Mouse (Mus musculus) forebrain, embryonic 15.5 days (tissue): ENCODE results near the gene Cfap65. TPM values are rescaled to one million over a fixed set of nuclear protein-coding genes. Genes with fewer than 3 reads are reported as not detected.
A peak's percentile ranks its signal among the peaks of the same experiment; 100 is the strongest.

Source experiments
- ATAC-seq: fragments of 200-750 bp; cut with Nextera tagmentation; replicated peaks from 2 replicates; pipeline ENCODE4 v1.8.0; 2017; ENCODE audit warnings: mild to moderate bottlenecking, moderate TSS enrichment, moderate library complexity
- H3K27ac ChIP-seq: fragments of 300-500 bp; sonication (generic); replicated peaks from 2 replicates; pipeline ENCODE4 v1.5.1; 2015; ENCODE audit warnings: mild to moderate bottlenecking, inconsistent platforms
- H3K27me3 ChIP-seq: fragments of 300-500 bp; sonication (generic); 2 replicates; pipeline ENCODE4 v1.6.1; 2015; ENCODE audit warnings: inconsistent platforms
- H3K36me3 ChIP-seq: fragments of 300-500 bp; sonication (generic); 2 replicates; pipeline ENCODE4 v1.6.1; 2015; ENCODE audit warnings: mild to moderate bottlenecking, inconsistent platforms
- H3K4me1 ChIP-seq: fragments of 300-500 bp; sonication (generic); 2 replicates; pipeline ENCODE4 v1.6.1; 2015; ENCODE audit warnings: inconsistent platforms
- H3K4me2 ChIP-seq: fragments of 300-500 bp; sonication (generic); replicated peaks from 2 replicates; pipeline ENCODE4 v1.6.1; 2015; ENCODE audit warnings: mild to moderate bottlenecking, inconsistent platforms
- H3K4me3 ChIP-seq: fragments of 300-500 bp; sonication (generic); 2 replicates; pipeline ENCODE4 v1.5.1; 2015; ENCODE audit warnings: mild to moderate bottlenecking, inconsistent platforms
- H3K9ac ChIP-seq: fragments of 300-500 bp; sonication (generic); replicated peaks from 2 replicates; pipeline ENCODE4 v1.6.1; 2015; ENCODE audit warnings: mild to moderate bottlenecking, inconsistent platforms
- H3K9me3 ChIP-seq: fragments of 300-500 bp; sonication (generic); 2 replicates; pipeline ENCODE4 v1.6.1; 2016; ENCODE audit warnings: inconsistent platforms
- WGBS: fragments of 180-500 bp; shearing (Covaris S2); methylation state at CpG from one replicate; pipeline ENCODE4 v1.1.7; 2015; ENCODE audit warnings: mixed read lengths; 5-methylcytosine and 5-hydroxymethylcytosine counted together
- polyA plus RNA-seq: library from polyadenylated mRNA; unstranded; fragments of >200 nt; fragmentation: Nextera tagmentation; extraction: Ambion mirVana; gene quantifications from 2 replicates; pipeline ENCODE4 v1.2.1, GENCODE M21; 2015

Cfap65 gene
- polyA plus RNA-seq, 1 experiment from 2014 or later: 0.67 TPM

DNA sequence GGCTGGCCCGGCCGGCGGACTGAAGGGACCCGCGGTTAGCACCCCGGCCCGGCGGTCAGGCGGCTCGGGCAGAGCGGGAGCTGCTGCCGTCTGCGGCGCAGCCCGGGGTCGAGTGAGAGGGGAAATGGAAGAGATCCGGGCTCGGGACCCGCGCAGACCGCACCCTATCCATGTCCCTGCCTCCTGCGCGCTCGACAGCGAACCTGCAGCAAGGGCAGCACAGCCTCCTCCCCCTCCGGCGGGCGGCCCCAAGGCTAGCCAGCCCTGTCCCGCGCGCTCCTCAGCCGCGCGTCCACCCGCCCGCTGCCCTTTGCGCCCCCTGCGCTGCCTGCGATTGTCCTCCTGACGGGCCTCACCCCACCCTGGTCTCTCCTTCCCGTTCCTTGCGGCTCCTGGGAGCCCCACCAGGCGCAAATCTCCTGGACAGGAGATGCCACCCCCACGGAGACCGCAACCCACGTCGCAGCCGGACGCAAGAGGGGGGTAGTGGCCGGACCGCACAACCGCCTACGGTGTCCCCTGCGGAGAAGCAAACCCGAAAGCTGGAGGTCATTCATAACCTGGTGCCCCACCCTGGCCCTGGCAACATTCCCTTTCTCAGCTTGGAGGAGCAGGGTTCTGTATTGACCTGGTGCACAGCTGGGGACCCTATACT, 16.3 kb upstream of the Cfap65 start, which contains the start of gene Ihh:
Gene Ihh (minus strand): TSS at position 117 of the 655 bp plus-strand sequence.
- H3K36me3 ChIP-seq: no peaks in the 10 kb centered on the region
- H3K4me3 ChIP-seq: peak within 1 kb of the TSS; percentile 35
- H3K9ac ChIP-seq: no peak within 1 kb of the TSS; the same call in 1 of the 2 replicates
- H3K27me3 ChIP-seq: peaks cover 86% of the 10 kb centered on the region
- no peaks in the 10 kb centered on the region for H3K9me3 ChIP-seq
- 2% methylated on average over 47 of the region's 55 CpGs for WGBS
- no peak within 1 kb of the TSS for H3K27ac ChIP-seq
- ATAC-seq: no peak; the same call in 1 of the 2 replicates
- peaks cover 35% of the 10 kb centered on the region for H3K4me1 ChIP-seq
- peak within 1 kb of the TSS; percentile 49 for H3K4me2 ChIP-seq

DNA sequence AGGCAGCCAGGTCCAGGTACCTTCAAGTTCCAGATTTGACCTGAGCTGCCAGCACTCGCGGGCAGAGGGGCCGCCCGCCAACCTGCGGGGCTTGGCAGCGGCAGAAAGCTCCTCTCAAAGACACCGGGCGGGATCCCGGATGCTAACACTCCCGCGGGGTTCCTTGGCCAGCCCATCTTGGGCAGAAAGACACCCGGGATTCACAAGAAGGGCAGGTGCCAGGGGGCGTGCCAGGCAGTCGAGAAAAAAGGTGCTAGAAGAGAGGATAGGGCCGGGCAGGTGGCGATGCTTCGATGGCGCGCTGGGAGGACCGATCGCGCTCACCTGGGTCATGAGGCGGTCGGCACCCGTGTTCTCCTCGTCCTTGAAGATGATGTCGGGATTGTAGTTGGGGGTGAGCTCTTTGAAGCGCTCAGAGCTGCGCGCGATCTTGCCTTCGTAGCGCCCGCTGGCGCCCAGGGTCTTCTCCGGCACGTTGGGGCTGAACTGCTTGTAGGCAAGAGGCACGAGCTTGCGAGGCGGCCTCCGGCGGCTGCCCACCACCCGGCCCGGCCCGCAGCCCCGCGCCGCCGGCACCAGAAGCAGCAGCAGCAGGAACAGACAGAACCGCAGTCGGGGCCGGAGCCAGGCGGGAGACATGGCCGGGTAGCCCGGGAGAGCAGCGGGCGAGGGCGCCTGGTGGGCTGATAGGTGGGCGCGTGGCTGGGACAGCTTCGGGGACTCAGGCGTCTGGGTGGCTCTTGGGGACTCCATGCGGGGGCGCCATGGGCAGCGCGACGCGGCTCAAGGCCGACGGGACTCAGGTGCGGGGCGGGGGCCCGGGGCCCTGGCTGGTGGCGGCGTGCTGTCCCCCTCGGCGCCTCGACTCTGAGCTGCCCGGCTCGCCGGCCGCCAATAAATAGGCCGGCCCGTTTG, 15.4 kb upstream of the Cfap65 start:
- peaks cover 90% of the 10 kb centered on the region for H3K27me3 ChIP-seq
- H3K4me1 ChIP-seq: peaks cover 35% of the 10 kb centered on the region
- WGBS: under 1% methylated on average over 81 of the region's 84 CpGs
- H3K4me2 ChIP-seq: peak overlapping the region; percentile 49
- H3K27ac ChIP-seq: no peak overlapping the region
- no peaks in the 10 kb centered on the region for H3K9me3 ChIP-seq
- H3K4me3 ChIP-seq: peak overlapping the region; percentile 35
- H3K9ac ChIP-seq: no peak overlapping the region; the same call in 1 of the 2 replicates
- no peaks in the 10 kb centered on the region for H3K36me3 ChIP-seq
- no peak for ATAC-seq

GRCm38 (mm10) chr1:74950066-74950465, 14.7 kb upstream of the Cfap65 start:
- ATAC-seq: no peak
- peak overlapping the region; percentile 35; the same call in 1 of the 2 replicates for H3K4me3 ChIP-seq
- WGBS: 2% methylated on average over 16 of the region's 16 CpGs
- no peak overlapping the region for H3K9ac ChIP-seq
- H3K27me3 ChIP-seq: peaks cover 90% of the 10 kb centered on the region
- peaks cover 35% of the 10 kb centered on the region for H3K4me1 ChIP-seq
- peak overlapping the region; percentile 49; the same call in 1 of the 2 replicates for H3K4me2 ChIP-seq
- H3K9me3 ChIP-seq: no peaks in the 10 kb centered on the region
- no peaks in the 10 kb centered on the region for H3K36me3 ChIP-seq
- no peak overlapping the region for H3K27ac ChIP-seq

- 0 out of 2 replicates have a peak, but pooled peaks have one; percentile 32 for ATAC-seq
- WGBS: 3% methylated on average over 24 of the region's 24 CpGs
- Histone ChIP-seq H3K27ac (no peak overlapping the region), H3K4me1 (peaks cover 35% of the 10 kb centered on the region), H3K9ac (no peak overlapping the region), H3K27me3 (peaks cover 86% of the 10 kb centered on the region), H3K36me3 (no peaks in the 10 kb centered on the region), H3K9me3 (no peaks in the 10 kb centered on the region), H3K4me2 (no peak overlapping the region), H3K4me3 (0 out of 2 replicates have a peak overlapping the region, but pooled peaks have one; percentile 35)
These were observed 14.3 kb upstream of the Cfap65 start for GRCm38 (mm10) chr1:74949666-74950050.

DNA sequence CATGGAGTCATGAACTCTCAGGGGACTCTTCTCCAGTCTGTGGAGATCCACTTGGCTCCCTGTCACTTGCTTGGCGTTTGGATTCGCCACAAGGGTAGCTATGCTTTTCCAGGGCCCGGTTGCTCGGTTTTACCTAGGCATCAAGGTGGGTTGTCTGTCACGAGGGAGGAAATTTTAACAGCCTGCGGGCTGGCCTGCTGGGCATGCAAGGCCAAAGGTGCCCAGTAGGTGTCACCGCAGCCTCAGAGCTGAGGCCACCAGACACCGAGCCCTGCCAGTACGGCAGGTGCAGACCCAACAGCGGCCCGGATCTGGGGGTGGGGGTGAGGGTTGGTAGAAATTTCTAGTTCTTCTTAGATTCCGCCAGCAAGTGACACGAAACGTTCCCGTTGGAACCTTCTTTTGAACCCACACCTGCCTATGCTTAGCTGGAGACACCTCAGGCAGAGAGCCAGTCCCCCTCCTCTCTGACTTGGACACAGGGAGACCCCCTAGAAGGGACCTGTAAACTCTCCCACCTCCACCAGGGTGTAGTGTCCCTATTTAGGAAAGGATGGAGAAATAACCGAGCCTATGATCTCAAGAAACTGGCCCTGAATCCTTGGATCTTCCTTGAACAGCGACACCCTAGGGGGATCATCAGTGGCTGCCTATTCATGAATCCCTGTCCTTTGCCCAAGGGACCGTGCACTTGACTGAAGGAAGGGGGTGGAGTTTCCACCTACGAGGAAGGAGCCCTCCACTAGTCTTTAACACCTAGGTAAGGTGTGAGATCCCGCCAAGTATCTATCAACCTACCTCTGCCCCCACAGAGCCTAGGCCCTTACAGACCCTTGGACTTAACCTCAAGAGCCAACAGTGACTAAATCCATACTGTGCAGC, 13.6 kb upstream of the Cfap65 start:
- Histone ChIP-seq H3K36me3 (no peaks in the 10 kb centered on the region), H3K9me3 (no peaks in the 10 kb centered on the region), H3K27me3 (peaks cover 86% of the 10 kb centered on the region), H3K4me2 (no peak overlapping the region), H3K4me3 (no peak overlapping the region), H3K27ac (no peak overlapping the region), H3K4me1 (peaks cover 35% of the 10 kb centered on the region), H3K9ac (no peak overlapping the region)
- WGBS: 2% methylated on average over 20 of the region's 20 CpGs
- ATAC-seq: no peak

GRCm38 (mm10) chr1:74947986-74948670, 12.7 kb upstream of the Cfap65 start:
- Histone ChIP-seq H3K36me3 (no peaks in the 10 kb centered on the region), H3K4me2 (peak overlapping the region; percentile 48), H3K27ac (no peak overlapping the region), H3K27me3 (peaks cover 77% of the 10 kb centered on the region), H3K4me1 (peaks cover 35% of the 10 kb centered on the region), H3K9me3 (no peaks in the 10 kb centered on the region), H3K9ac (no peak overlapping the region), H3K4me3 (peak overlapping the region; percentile 31)
- ATAC-seq: 0 out of 2 replicates have a peak, but pooled peaks have one; percentile 29
- WGBS: 2% methylated on average over 41 of the region's 41 CpGs

GRCm38 (mm10) chr1:74941651-74942360, 6.4 kb upstream of the Cfap65 start:
- H3K4me1 ChIP-seq: no peaks in the 10 kb centered on the region
- H3K9me3 ChIP-seq: no peaks in the 10 kb centered on the region
- no peaks in the 10 kb centered on the region for H3K36me3 ChIP-seq
- WGBS: 56% methylated on average over 12 of the region's 12 CpGs
- H3K4me3 ChIP-seq: no peak overlapping the region
- no peak overlapping the region for H3K27ac ChIP-seq
- H3K9ac ChIP-seq: no peak overlapping the region
- peaks cover 34% of the 10 kb centered on the region for H3K27me3 ChIP-seq
- no peak overlapping the region for H3K4me2 ChIP-seq
- ATAC-seq: no peak

DNA sequence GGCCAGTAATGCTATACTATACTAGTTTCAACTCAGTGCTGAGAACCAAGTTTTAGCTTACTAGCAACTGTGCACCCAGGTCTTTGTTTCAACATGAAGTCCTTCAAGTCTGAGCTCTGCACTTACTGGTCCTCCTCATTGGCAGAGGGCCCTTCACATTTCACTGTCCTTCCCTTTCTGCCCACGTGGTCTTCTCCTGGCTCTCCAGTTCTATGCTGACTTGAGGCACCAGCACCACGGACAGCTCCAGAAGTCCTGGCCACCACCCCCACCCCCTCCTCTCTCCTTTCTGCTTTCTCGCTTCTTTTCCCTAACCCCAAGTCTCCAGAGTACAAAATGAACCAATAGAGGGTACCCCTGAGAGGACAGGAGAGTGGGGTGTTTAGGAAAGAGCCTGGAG, 4.4 kb upstream of the Cfap65 start:
- Histone ChIP-seq H3K4me1 (no peaks in the 10 kb centered on the region), H3K27me3 (peaks cover 30% of the 10 kb centered on the region), H3K27ac (no peak overlapping the region), H3K4me3 (no peak overlapping the region), H3K9me3 (no peaks in the 10 kb centered on the region), H3K9ac (no peak overlapping the region), H3K4me2 (no peak overlapping the region), H3K36me3 (no peaks in the 10 kb centered on the region)
- ATAC-seq: no peak
- 6% methylated on average over 3 of the region's 3 CpGs for WGBS

- Histone ChIP-seq H3K27me3 (peaks cover 36% of the 10 kb centered on the region), H3K36me3 (no peaks in the 10 kb centered on the region), H3K4me1 (no peaks in the 10 kb centered on the region), H3K27ac (no peak overlapping the region), H3K9ac (no peak overlapping the region), H3K9me3 (no peaks in the 10 kb centered on the region), H3K4me3 (no peak overlapping the region), H3K4me2 (no peak overlapping the region)
- no peak for ATAC-seq
- WGBS: 32% methylated on average over 12 of the region's 12 CpGs
These were observed 927 bp upstream of the Cfap65 start for GRCm38 (mm10) chr1:74936221-74936830.

GRCm38 (mm10) chr1:74927621-74928296, 7.6 kb downstream of the Cfap65 start:
- H3K27me3 ChIP-seq: peaks cover 9% of the 10 kb centered on the region; the same call in 1 of the 2 replicates

More at GRCm38 (mm10) chr1:74927621-74928296, 7.6 kb downstream of the Cfap65 start:
- Histone ChIP-seq H3K9ac (no peak overlapping the region), H3K4me2 (no peak overlapping the region), H3K4me3 (no peak overlapping the region), H3K27ac (no peak overlapping the region), H3K4me1 (no peaks in the 10 kb centered on the region), H3K9me3 (no peaks in the 10 kb centered on the region), H3K36me3 (no peaks in the 10 kb centered on the region)
- no peak for ATAC-seq
- WGBS: 87% methylated on average over 9 of the region's 9 CpGs
